Mouse (Mus musculus) gastrocnemius, adult 8-10 months (tissue): ENCODE data around the gene Pla2g4d. TPM values are rescaled to one million over a fixed set of nuclear protein-coding genes. Genes with fewer than 3 reads are reported as not detected.

Experiments
- DNase-seq, 2 experiments: peaks; one replicate each; pipeline ENCODE4 v3.0.0; 2022; ENCODE audit warnings: low spot score in 2 of 2
- total RNA-seq, 4 experiments: library from RNA; stranded (reverse); gene quantifications; 2 replicates each; pipeline ENCODE4 v1.2.4; 2022

Gene Pla2g4d
- total RNA-seq, result not detected

- DNase-seq, result no peak
Observed at GRCm38 (mm10) chr2:120288995-120289394, at the start of gene Pla2g4d. Pla2g4d (minus strand) TSS chr2:120289197.

- no peak for DNase-seq
Observed at GRCm38 (mm10) chr2:120337886-120338285, 48.9 kb upstream of the Pla2g4d start.

- no peak for DNase-seq
Observed at GRCm38 (mm10) chr2:120331575-120331974, 42.6 kb upstream of the Pla2g4d start.

DNA sequence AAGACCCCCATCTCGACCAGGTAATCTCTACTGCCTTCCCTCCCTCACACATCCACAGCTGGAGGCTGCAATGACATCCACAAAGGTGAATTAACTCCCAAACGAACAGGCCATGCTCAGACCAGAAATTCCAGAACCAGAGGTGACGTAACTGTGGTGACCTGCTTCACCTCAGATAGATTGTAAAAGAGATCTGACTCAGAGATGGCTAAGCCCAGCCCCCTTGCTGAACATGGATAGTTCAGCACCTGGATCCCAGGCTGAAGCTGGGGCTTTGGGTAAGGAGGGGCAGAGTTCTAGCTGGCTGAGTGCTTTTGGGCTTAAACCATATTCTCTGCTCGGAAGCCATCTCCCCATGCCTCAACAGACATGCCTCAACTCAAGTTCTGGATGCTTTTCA is 26.1 kb upstream of the Pla2g4d start:
- no peak for DNase-seq

GRCm38 (mm10) chr2:120314487-120314886 is 25.5 kb upstream of the Pla2g4d start:
- no peak for DNase-seq

DNA sequence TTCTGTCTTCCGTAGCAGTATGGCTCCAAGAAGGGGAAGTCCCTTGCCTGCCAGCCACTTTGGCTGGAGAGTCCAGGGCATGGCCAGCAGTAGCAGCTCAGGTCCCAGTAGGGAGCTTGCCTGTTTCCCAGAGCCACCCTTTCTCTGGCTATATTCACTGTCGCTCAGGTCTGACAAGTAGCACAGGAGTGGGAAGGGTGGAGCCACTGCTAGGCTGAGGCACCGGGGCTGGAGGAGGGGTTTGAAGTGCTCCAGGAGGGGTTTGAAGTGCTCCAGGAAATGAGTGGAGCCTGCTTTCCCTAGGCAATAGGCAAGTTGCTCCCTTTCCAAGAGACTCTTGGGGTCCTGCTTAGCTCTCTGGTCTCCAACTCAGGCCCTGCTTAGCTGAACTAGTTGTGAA is 25.0 kb upstream of the Pla2g4d start, which contains the start of gene Pla2g4f:
Gene Pla2g4f, minus strand, starts transcription at position 190 of the 400 bp plus-strand sequence.
- DNase-seq, result no peak

DNA sequence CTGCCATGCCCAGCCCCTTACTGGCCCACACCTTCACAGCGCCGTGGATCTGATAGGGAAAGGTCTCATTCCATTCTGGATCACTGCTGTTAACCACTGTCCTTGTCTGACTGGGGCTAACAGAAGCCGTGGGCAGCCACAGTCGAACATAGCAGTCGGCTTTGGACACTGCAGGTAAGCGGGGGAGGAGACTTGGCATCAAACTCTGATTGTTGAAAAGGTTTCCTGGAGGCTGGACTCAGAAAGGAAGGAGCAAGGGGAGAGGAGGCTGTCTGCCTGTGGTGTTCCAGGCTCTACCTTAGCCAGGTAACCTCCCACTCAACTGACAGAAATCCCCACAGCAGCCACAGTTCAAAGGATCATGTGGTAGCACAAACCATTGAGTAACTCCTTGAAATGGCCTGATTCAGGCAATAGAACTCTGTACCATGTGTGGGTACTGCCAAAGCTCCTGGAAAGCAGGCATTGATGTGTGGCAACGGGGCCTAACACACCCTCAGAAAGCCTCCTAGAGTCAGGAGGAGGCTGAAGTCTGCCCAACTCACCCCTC is 23.4 kb upstream of the Pla2g4d start:
- no peak for DNase-seq

DNA sequence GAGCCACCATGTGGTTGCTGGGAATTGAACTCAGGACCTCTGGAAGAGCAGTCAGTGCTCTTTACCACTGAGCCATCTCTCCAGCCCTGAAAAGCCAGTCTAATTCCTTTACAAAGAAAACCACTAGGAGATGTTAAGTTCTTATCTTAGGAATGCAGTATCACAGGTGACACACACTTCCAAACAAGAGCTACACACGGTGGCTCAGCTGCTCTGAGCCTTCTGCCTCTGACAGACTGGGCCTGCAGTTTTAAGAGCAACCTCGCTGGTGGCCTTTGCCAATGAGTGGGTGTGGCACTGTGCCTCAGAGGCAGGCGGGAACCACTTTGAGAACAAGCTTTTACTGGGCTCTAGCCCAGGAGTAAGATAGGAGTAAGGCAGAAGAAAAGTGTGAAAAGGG is 15.1 kb upstream of the Pla2g4d start:
- no peak for DNase-seq

DNA sequence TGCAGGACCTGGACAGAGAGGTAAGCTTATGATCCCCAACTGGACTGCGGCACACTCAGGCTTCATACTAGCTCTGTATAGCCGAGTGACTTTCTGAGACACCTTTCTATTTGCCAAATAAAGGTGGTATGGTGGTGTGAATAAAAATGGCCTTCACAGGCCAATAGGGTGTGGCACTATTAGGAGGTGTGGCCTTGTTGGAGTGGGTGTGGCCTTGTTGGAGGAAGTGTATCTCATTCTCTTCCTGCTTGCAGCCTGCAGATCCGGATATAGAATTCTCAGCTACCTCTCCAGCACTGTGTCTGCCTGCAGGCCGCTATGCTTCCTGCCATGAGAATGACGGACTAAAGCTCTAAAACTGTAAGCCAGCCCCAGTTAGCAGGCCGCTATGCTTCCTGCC is 12.1 kb upstream of the Pla2g4d start:
- no peak for DNase-seq

DNA sequence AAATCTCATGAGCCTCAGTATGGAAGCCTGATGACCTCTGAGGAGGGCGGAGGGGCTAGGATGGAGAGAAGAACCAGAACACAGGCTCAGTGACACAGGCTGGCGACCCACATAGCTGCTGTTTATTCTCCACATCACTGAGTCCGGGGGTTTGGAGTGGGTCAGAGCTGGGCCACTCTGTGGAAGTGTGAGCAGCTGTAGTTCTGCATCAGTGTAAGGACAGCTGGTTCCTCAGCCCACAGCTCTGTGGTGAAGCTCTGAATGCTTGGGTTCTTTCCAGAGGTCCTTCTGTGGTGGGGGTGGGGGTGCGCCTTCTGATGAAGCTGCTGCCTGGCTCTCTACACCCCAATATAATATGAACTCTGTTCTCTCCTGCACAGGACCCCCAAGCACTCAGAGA is 10.9 kb upstream of the Pla2g4d start:
- DNase-seq, result no peak

GRCm38 (mm10) chr2:120296160-120296559 is 7.2 kb upstream of the Pla2g4d start:
- DNase-seq, result no peak

DNA sequence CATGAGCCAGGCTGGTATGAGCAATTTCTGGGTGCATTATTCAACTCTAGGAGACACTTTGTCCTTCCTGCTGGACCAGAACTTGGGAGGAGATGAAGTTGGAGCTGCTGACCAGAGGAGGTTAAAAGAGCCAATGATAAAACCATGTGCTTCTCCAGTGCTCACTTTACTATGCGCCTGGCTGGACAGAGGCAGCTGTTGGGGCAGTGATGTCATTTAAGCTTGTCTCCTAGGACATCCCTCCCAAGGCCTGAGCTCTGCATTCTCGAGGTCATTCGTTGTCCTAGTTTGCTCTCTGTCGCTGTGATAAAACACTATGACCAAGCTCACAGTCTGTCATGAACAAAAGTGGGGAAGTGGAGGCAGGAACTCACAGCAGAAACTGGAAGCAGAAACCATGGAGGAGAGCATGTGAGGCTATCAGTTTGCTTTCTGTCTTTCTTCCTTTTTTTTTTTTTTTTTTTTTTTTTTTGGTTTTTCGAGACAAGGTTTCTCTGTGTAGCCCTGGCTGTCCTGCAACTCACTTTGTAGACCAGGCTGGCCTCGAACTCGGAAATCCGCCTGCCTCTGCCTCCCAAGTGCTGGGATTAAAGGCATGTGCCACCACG is 2.6 kb upstream of the Pla2g4d start:
- no peak for DNase-seq

GRCm38 (mm10) chr2:120288401-120288800 is 596 bp downstream of the Pla2g4d start:
- no peak for DNase-seq

DNA sequence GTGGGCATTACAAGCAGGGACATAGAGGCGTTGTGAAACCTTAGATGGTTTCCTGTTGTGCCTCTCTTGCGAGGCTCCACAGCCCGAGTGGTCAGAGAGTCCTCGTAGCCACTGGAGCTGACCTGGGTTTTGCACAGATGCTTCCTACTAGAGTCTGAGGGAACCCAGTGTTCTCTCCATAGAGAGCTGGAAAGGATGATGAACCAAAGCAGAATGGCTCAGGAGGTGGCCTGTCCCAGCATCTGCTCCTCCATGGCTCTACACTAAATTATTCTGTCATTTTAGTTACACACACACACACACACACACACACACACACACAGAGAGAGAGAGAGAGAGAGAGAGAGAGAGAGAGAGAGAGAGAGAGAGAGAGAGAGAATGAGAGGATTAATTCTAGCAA is 3.4 kb downstream of the Pla2g4d start:
- no peak for DNase-seq

- no peak for DNase-seq
Observed at GRCm38 (mm10) chr2:120284705-120285104, 4.3 kb downstream of the Pla2g4d start.

- DNase-seq, result no peak
Observed at GRCm38 (mm10) chr2:120284094-120284493, 4.9 kb downstream of the Pla2g4d start.

- DNase-seq, result no peak
Observed at GRCm38 (mm10) chr2:120283550-120283949, 5.4 kb downstream of the Pla2g4d start.

DNA sequence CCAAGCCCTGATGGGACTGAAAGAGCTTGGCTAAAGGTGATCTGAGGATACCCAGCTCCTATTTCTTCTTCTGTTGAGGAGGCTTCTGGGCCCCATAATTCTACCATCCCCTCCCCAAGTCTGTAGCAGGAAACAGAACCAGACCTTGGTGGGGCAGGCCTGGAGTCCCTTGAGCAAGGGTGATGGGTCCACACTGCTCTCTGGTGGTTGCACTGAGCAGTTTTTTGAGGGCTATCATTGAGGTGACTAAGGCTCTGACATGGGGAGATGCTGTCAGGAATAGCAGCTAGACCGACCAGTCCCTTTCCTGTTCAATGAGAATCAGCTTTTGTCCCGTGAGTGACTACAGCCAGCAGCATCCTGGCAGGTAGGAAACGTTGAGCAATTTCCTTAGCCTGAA is 7.8 kb downstream of the Pla2g4d start:
- DNase-seq, result no peak

- peak; percentile 27 to 32 for DNase-seq
Observed at GRCm38 (mm10) chr2:120279961-120280360, 9.0 kb downstream of the Pla2g4d start.

DNA sequence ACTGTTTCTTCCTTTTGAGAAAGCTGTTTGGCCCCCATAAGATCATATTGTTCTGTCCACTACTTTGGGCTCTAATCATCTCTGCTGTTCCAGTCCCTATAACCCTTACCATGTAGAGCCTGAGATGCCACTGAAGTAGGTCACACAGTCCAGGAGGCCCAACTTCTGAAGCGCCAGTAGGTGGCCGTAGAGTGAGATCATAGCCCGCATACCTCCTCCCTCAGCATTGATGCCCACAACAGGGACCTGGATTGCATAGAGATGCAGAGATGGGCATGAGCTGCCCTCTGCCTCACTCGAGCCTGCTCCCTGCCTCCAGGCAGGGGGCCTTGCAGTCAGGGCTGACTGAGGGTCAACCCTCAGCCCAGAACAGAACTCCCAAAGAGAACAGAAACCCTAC is 12.0 kb downstream of the Pla2g4d start:
- no peak for DNase-seq

DNA sequence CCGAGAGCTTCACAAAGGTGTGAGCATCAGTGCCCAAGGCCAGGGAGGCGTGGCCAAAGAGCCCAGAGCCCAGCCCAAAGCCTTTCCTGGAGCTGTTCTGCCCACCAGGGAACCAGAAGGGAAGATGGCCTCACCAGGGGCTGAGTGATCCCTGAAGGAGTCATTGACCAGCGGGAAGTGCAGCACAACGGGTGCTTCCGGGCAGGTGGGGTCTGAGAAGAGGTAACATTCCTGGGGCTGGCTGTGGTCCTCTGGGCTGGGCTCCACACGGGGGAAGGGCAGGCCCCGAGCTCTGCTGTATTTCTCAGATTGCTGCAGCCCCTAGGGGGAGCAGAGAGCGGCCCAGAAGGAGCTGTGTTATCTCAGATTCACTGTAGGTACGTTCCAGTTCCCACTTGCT is 20.4 kb downstream of the Pla2g4d start:
- DNase-seq, result no peak

DNA sequence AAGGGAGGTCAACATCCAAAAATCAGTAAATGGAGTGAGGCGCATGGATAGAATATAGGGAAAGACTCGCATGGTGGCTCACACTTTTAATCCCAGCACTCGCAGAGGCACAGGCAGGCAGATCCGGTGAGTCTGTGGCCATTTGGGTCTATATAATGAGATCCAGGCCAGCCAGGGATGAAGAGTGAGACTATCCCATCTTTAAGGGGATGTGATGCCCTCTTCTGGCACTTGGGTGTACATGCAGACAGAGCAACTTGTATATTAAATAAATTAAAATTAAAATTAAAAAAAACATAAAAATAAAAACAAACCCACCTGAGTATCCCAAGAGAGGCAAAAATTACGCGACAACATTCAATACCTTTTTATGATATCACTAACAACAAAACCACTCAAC is 23.5 kb downstream of the Pla2g4d start:
- no peak for DNase-seq

GRCm38 (mm10) chr2:120264858-120265257 is 24.1 kb downstream of the Pla2g4d start:
- DNase-seq, result no peak

- DNase-seq, result no peak
Observed at GRCm38 (mm10) chr2:120262876-120263275, 26.1 kb downstream of the Pla2g4d start.
